15 mouse cellular contexts compared by ENCODE assay signal in the genomic region with DNA sequence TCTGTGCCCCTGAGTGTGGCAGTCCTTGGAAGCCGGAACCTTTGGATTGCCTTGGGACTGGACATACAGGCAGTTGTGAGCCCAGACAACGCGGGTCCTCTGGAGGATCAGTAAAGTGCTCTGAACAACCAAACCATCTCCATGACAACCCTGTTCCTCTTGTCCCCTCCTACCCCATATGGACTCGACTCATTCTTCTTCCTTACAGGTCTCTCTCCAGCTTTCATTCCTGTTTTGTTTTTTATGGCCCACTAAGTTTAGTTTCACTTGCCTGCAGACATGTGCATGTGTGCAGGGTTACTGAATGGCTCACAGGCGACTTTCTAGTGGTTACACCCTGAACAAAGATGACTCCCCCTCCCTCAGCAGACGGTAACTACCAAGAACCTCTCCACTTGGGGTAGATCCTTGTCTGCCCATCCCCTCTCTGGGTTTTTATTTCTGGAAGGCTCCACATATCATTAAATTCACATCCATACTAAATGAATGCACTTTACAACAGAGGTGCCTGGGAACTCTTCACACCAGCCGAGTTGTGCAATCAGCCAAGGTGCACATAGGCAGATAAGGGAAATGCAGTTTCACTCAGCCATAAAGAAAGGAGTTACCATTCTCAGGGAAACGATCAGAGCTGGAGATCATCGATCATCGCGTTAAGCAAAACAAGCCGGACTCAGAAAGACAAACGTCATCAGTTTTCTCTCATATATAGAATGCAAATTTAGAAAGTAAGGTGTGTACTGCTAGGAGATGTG. TPM values are rescaled to one million over a fixed set of nuclear protein-coding genes. Genes with fewer than 3 reads are reported as not detected.
DNase-seq lines count a peak whose midpoint lies in the region; ATAC-seq and TF ChIP-seq lines count a peak whose summit lies in the region.
"Had no signal": no experiment of that assay in that cellular context is flagged by ENCODE, and none has a peak within 500 bp of the region (broad histone marks: within the 10 kb centered on the region; RNA-seq: fewer than 3 reads in every experiment).

No protein-coding gene starts in this region.

- DNase-seq in induced T-regulatory cell, adult 2 months (ENCODE audit: low read depth), result peak; percentile 51
- DNase-seq in liver, postnatal 0 days, result no peak
- DNase-seq in stomach, postnatal 0 days (ENCODE audit: low spot score), result peak; percentile 34
- no peak for DNase-seq in T-cell, adult 2 months (ENCODE audit: low spot score)
- DNase-seq in heart, embryonic 10.5 days (ENCODE audit: low spot score), result no peak
- DNase-seq: adrenal gland, postnatal 36 days; cerebellum, adult 2 months; gastrocnemius, postnatal 14 days; lung, adult 2 months; thymus, postnatal 36 days had no signal

- no peak overlapping the region for H3K27ac ChIP-seq in neural tube, embryonic 13.5 days (replicated peaks)
- H3K27ac ChIP-seq in neural tube, embryonic 15.5 days (replicated peaks), result no peak overlapping the region
- H3K27ac ChIP-seq in liver, postnatal 0 days (ENCODE audit: low read depth), result no peak overlapping the region
- H3K27ac ChIP-seq in stomach, postnatal 0 days (replicated peaks), result peak overlapping the region; percentile 81
- no peak overlapping the region for H3K27ac ChIP-seq in midbrain, embryonic 15.5 days
- no peak overlapping the region for H3K27ac ChIP-seq in heart, embryonic 10.5 days
- H3K27ac ChIP-seq: hindbrain, embryonic 10.5 days; limb, embryonic 13.5 days had no signal

- WGBS in neural tube, embryonic 13.5 days, result 62% methylated on average over 13 of the region's 13 CpGs
- 62% methylated on average over 13 of the region's 13 CpGs for WGBS in neural tube, embryonic 15.5 days
- 55% methylated on average over 13 of the region's 13 CpGs for WGBS in liver, postnatal 0 days (ENCODE audit: insufficient replicate concordance)
- 60% methylated on average over 13 of the region's 13 CpGs for WGBS in stomach, postnatal 0 days
- WGBS in midbrain, embryonic 15.5 days, result 66% methylated on average over 13 of the region's 13 CpGs
- WGBS in heart, embryonic 10.5 days, result 78% methylated on average over 13 of the region's 13 CpGs

- no peaks in the 10 kb centered on the region for H3K27me3 ChIP-seq in neural tube, embryonic 13.5 days
- no peaks in the 10 kb centered on the region; the same call in 1 of the 2 replicates for H3K27me3 ChIP-seq in neural tube, embryonic 15.5 days (replicated peaks)
- H3K27me3 ChIP-seq in liver, postnatal 0 days (ENCODE audit: insufficient read depth, low read length), result no peaks in the 10 kb centered on the region
- H3K27me3 ChIP-seq in stomach, postnatal 0 days (ENCODE audit: control insufficient read depth, insufficient read depth, low read length), result no peaks in the 10 kb centered on the region
- 0 out of 2 replicates have a peak, but pooled peaks cover 2% of the 10 kb centered on the region for H3K27me3 ChIP-seq in midbrain, embryonic 15.5 days (replicated peaks)
- peaks cover 9% of the 10 kb centered on the region; the same call in 1 of the 2 replicates for H3K27me3 ChIP-seq in heart, embryonic 10.5 days (ENCODE audit: insufficient read depth, poor library complexity, severe bottlenecking)

- no peaks in the 10 kb centered on the region for H3K9me3 ChIP-seq in neural tube, embryonic 13.5 days
- no peaks in the 10 kb centered on the region for H3K9me3 ChIP-seq in neural tube, embryonic 15.5 days (replicated peaks)
- no peaks in the 10 kb centered on the region for H3K9me3 ChIP-seq in liver, postnatal 0 days (ENCODE audit: low read length)
- H3K9me3 ChIP-seq in stomach, postnatal 0 days (ENCODE audit: control insufficient read depth, low read length), result no peaks in the 10 kb centered on the region
- no peaks in the 10 kb centered on the region for H3K9me3 ChIP-seq in midbrain, embryonic 15.5 days
- no peaks in the 10 kb centered on the region for H3K9me3 ChIP-seq in heart, embryonic 10.5 days
- H3K9me3 ChIP-seq: hindbrain, embryonic 10.5 days; limb, embryonic 13.5 days had no signal

- H3K36me3 ChIP-seq in neural tube, embryonic 13.5 days, result no peaks in the 10 kb centered on the region
- H3K36me3 ChIP-seq in neural tube, embryonic 15.5 days, result no peaks in the 10 kb centered on the region
- H3K36me3 ChIP-seq in liver, postnatal 0 days (replicated peaks; ENCODE audit: insufficient read depth, low read length), result no peaks in the 10 kb centered on the region
- H3K36me3 ChIP-seq in stomach, postnatal 0 days (ENCODE audit: control insufficient read depth, insufficient read depth, low read length), result no peaks in the 10 kb centered on the region
- H3K36me3 ChIP-seq in midbrain, embryonic 15.5 days (replicated peaks), result no peaks in the 10 kb centered on the region
- H3K36me3 ChIP-seq in heart, embryonic 10.5 days, result no peaks in the 10 kb centered on the region
- H3K36me3 ChIP-seq: hindbrain, embryonic 10.5 days; limb, embryonic 13.5 days had no signal

- no peak overlapping the region for H3K4me3 ChIP-seq in neural tube, embryonic 13.5 days
- H3K4me3 ChIP-seq in neural tube, embryonic 15.5 days (replicated peaks), result no peak overlapping the region
- H3K4me3 ChIP-seq in liver, postnatal 0 days (ENCODE audit: low read depth, low read length), result no peak overlapping the region
- H3K4me3 ChIP-seq in stomach, postnatal 0 days (ENCODE audit: low read depth, low read length), result no peak overlapping the region
- no peak overlapping the region for H3K4me3 ChIP-seq in midbrain, embryonic 15.5 days
- no peak overlapping the region for H3K4me3 ChIP-seq in heart, embryonic 10.5 days
- H3K4me3 ChIP-seq: hindbrain, embryonic 10.5 days; limb, embryonic 13.5 days had no signal

- peak; percentile 45; the same call in 1 of the 2 replicates for TF ChIP-seq EP300 in liver, postnatal 0 days (IDR thresholded peaks at IDR 0.05; ENCODE audit: low read depth)
- TF ChIP-seq EP300 in stomach, postnatal 0 days (optimal IDR thresholded peaks at IDR 0.05), result no peak

- H3K9ac ChIP-seq in neural tube, embryonic 13.5 days, result no peak overlapping the region
- no peak overlapping the region for H3K9ac ChIP-seq in neural tube, embryonic 15.5 days (replicated peaks)
- no peak overlapping the region for H3K9ac ChIP-seq in liver, postnatal 0 days (replicated peaks)
- H3K9ac ChIP-seq in stomach, postnatal 0 days (ENCODE audit: low read length), result no peak overlapping the region
- no peak overlapping the region for H3K9ac ChIP-seq in midbrain, embryonic 15.5 days

- no peak overlapping the region for H3K4me2 ChIP-seq in neural tube, embryonic 13.5 days
- no peak overlapping the region for H3K4me2 ChIP-seq in neural tube, embryonic 15.5 days
- no peak overlapping the region for H3K4me2 ChIP-seq in liver, postnatal 0 days (ENCODE audit: low read depth, low read length)
- no peak overlapping the region for H3K4me2 ChIP-seq in stomach, postnatal 0 days (replicated peaks; ENCODE audit: low read depth)
- no peak overlapping the region for H3K4me2 ChIP-seq in midbrain, embryonic 15.5 days
- H3K4me2 ChIP-seq: limb, embryonic 13.5 days had no signal

- TF ChIP-seq CTCF in liver, postnatal 0 days (IDR thresholded peaks at IDR 0.05; ENCODE audit: low read depth), result no peak
- no peak for TF ChIP-seq CTCF in stomach, postnatal 0 days (IDR thresholded peaks at IDR 0.05; ENCODE audit: low read depth)

- ATAC-seq in neural tube, embryonic 13.5 days (ENCODE audit: low read depth), result peak; percentile 29; the same call in 1 of the 2 replicates
- no peak for ATAC-seq in neural tube, embryonic 15.5 days (ENCODE audit: low FRiP score)
- ATAC-seq in liver, postnatal 0 days, result no peak
- ATAC-seq in stomach, postnatal 0 days (ENCODE audit: low FRiP score, low TSS enrichment), result no peak
- ATAC-seq in midbrain, embryonic 15.5 days (replicated peaks), result no peak

- H3K4me1 ChIP-seq in neural tube, embryonic 13.5 days (replicated peaks), result no peaks in the 10 kb centered on the region; the same call in none of the 2 replicates
- no peaks in the 10 kb centered on the region for H3K4me1 ChIP-seq in neural tube, embryonic 15.5 days
- H3K4me1 ChIP-seq in liver, postnatal 0 days (ENCODE audit: insufficient read depth), result peaks cover 23% of the 10 kb centered on the region
- H3K4me1 ChIP-seq in stomach, postnatal 0 days (replicated peaks; ENCODE audit: control insufficient read depth, insufficient read depth), result peaks cover 12% of the 10 kb centered on the region
- no peaks in the 10 kb centered on the region for H3K4me1 ChIP-seq in midbrain, embryonic 15.5 days
- H3K4me1 ChIP-seq in heart, embryonic 10.5 days, result peaks cover 41% of the 10 kb centered on the region

RNA-seq across cellular contexts. Expression of a gene that starts 1.3 kb away (rescaled TPM):
- polyA plus RNA-seq in neural tube, embryonic 13.5 days (2015; fragmentation: Nextera tagmentation; extraction: Ambion mirVana), result 1.0 TPM in 2 replicates
- polyA plus RNA-seq in neural tube, embryonic 15.5 days (2015; fragmentation: Nextera tagmentation; extraction: Ambion mirVana), result 2.2 and 3.2 TPM in 2 replicates
- 4.4 and 4.7 TPM in 2 replicates for polyA plus RNA-seq in liver, postnatal 0 days (2015; fragmentation: Nextera tagmentation; extraction: Ambion mirVana)
- polyA plus RNA-seq in stomach, postnatal 0 days (2015; fragmentation: Nextera tagmentation; extraction: Ambion mirVana), result 24.4 TPM in 2 replicates
- 1.1 and 1.4 TPM in 2 replicates for polyA plus RNA-seq in midbrain, embryonic 15.5 days (2015; fragmentation: Nextera tagmentation; extraction: Ambion mirVana)
- 1.6 and 2.3 TPM in 2 replicates for polyA plus RNA-seq in heart, embryonic 10.5 days (2016; fragmentation: Nextera tagmentation; extraction: Ambion mirVana)

RNA-seq across cellular contexts. Expression of a gene that starts 31.3 kb away (rescaled TPM):
- 47.1 and 52.0 TPM in 2 replicates for polyA plus RNA-seq in neural tube, embryonic 13.5 days (2015; fragmentation: Nextera tagmentation; extraction: Ambion mirVana)
- 43.9 and 46.0 TPM in 2 replicates for polyA plus RNA-seq in neural tube, embryonic 15.5 days (2015; fragmentation: Nextera tagmentation; extraction: Ambion mirVana)
- 15.4 and 15.8 TPM in 2 replicates for polyA plus RNA-seq in liver, postnatal 0 days (2015; fragmentation: Nextera tagmentation; extraction: Ambion mirVana)
- polyA plus RNA-seq in stomach, postnatal 0 days (2015; fragmentation: Nextera tagmentation; extraction: Ambion mirVana), result 28.9 and 31.7 TPM in 2 replicates
- polyA plus RNA-seq in midbrain, embryonic 15.5 days (2015; fragmentation: Nextera tagmentation; extraction: Ambion mirVana), result 49.4 and 51.3 TPM in 2 replicates
- 45.8 and 51.9 TPM in 2 replicates for polyA plus RNA-seq in heart, embryonic 10.5 days (2016; fragmentation: Nextera tagmentation; extraction: Ambion mirVana)

RNA-seq across cellular contexts. Expression of a gene that starts 31.7 kb away (rescaled TPM):
- 4.4 and 5.0 TPM in 2 replicates for polyA plus RNA-seq in neural tube, embryonic 13.5 days (2015; fragmentation: Nextera tagmentation; extraction: Ambion mirVana)
- polyA plus RNA-seq in neural tube, embryonic 15.5 days (2015; fragmentation: Nextera tagmentation; extraction: Ambion mirVana), result 3.7 and 9.8 TPM in 2 replicates
- polyA plus RNA-seq in liver, postnatal 0 days (2015; fragmentation: Nextera tagmentation; extraction: Ambion mirVana), result 5.8 and 6.3 TPM in 2 replicates
- 4.0 and 4.1 TPM in 2 replicates for polyA plus RNA-seq in stomach, postnatal 0 days (2015; fragmentation: Nextera tagmentation; extraction: Ambion mirVana)
- 3.1 and 3.4 TPM in 2 replicates for polyA plus RNA-seq in midbrain, embryonic 15.5 days (2015; fragmentation: Nextera tagmentation; extraction: Ambion mirVana)
- 5.3 and 6.7 TPM in 2 replicates for polyA plus RNA-seq in heart, embryonic 10.5 days (2016; fragmentation: Nextera tagmentation; extraction: Ambion mirVana)

Comparison
In these comparisons a context has a peak if more than half of its experiments do, and no peak if none do; other contexts are left out.
1. DNase-seq: peak in induced T-regulatory cell, adult 2 months (single experiment) and stomach, postnatal 0 days (single experiment); none in liver, postnatal 0 days (single experiment), T-cell, adult 2 months (single experiment) and heart, embryonic 10.5 days (single experiment).